In genomic region chr2:13558607-13559262, GRCm38 (mm10) we compare ENCODE assay signal across 8 mouse cellular contexts. TPM values are rescaled to one million over a fixed set of nuclear protein-coding genes. Genes with fewer than 3 reads are reported as not detected.
DNase-seq lines count a peak whose midpoint lies in the region; ATAC-seq and TF ChIP-seq lines count a peak whose summit lies in the region.

No protein-coding gene starts in this region.

- TF ChIP-seq CTCF in hindbrain, postnatal 0 days (IDR thresholded peaks at IDR 0.05; ENCODE audit: low read depth) = no peak
- no peak for TF ChIP-seq CTCF in G1E (IDR thresholded peaks at IDR 0.05; ENCODE audit: low read depth, low read length)

- no peaks in the 10 kb centered on the region for H3K4me1 ChIP-seq in hindbrain, postnatal 0 days (ENCODE audit: insufficient read depth, low read length)
- H3K4me1 ChIP-seq in hindbrain, embryonic 11.5 days (replicated peaks; ENCODE audit: control insufficient read depth, insufficient read depth, low read length) = no peaks in the 10 kb centered on the region
- no peaks in the 10 kb centered on the region for H3K4me1 ChIP-seq in G1E (ENCODE audit: insufficient read depth, low read depth, low read length)
- peaks cover 14% of the 10 kb centered on the region for H3K4me1 ChIP-seq in heart, embryonic 15.5 days (replicated peaks)

- WGBS in hindbrain, postnatal 0 days = 33% methylated on average over 5 of the region's 5 CpGs
- 59% methylated on average over 5 of the region's 5 CpGs for WGBS in hindbrain, embryonic 11.5 days
- 38% methylated on average over 5 of the region's 5 CpGs for WGBS in heart, embryonic 15.5 days

- H3K9ac ChIP-seq in hindbrain, postnatal 0 days (replicated peaks; ENCODE audit: low read length) = no peak overlapping the region
- no peak overlapping the region for H3K9ac ChIP-seq in hindbrain, embryonic 11.5 days (ENCODE audit: low read depth, low read length)
- H3K9ac ChIP-seq in heart, embryonic 15.5 days = no peak overlapping the region

- no peak overlapping the region for H3K27ac ChIP-seq in hindbrain, postnatal 0 days
- H3K27ac ChIP-seq in hindbrain, embryonic 11.5 days (ENCODE audit: low read depth, low read length) = no peak overlapping the region
- H3K27ac ChIP-seq in heart, embryonic 15.5 days = peak overlapping the region; percentile 36

- no peaks in the 10 kb centered on the region for H3K9me3 ChIP-seq in hindbrain, postnatal 0 days (ENCODE audit: low read length)
- H3K9me3 ChIP-seq in hindbrain, embryonic 11.5 days (ENCODE audit: control insufficient read depth, low read length) = no peaks in the 10 kb centered on the region
- no peaks in the 10 kb centered on the region for H3K9me3 ChIP-seq in G1E (replicated peaks)
- no peaks in the 10 kb centered on the region for H3K9me3 ChIP-seq in heart, embryonic 15.5 days (replicated peaks)

- H3K4me2 ChIP-seq in hindbrain, postnatal 0 days (ENCODE audit: low read depth, low read length) = no peak overlapping the region
- H3K4me2 ChIP-seq in hindbrain, embryonic 11.5 days (replicated peaks; ENCODE audit: low read depth, low read length) = no peak overlapping the region
- no peak overlapping the region for H3K4me2 ChIP-seq in heart, embryonic 15.5 days

- no peak overlapping the region for H3K4me3 ChIP-seq in hindbrain, postnatal 0 days (ENCODE audit: low read length)
- H3K4me3 ChIP-seq in hindbrain, embryonic 11.5 days (ENCODE audit: low read depth, low read length) = no peak overlapping the region
- H3K4me3 ChIP-seq in G1E (ENCODE audit: low read depth, low read length) = no peak overlapping the region
- no peak overlapping the region for H3K4me3 ChIP-seq in heart, embryonic 15.5 days

- H3K36me3 ChIP-seq in hindbrain, postnatal 0 days (ENCODE audit: insufficient read depth, low read length) = no peaks in the 10 kb centered on the region
- H3K36me3 ChIP-seq in hindbrain, embryonic 11.5 days (ENCODE audit: control insufficient read depth, insufficient read depth, low read length) = no peaks in the 10 kb centered on the region
- H3K36me3 ChIP-seq in G1E (replicated peaks) = no peaks in the 10 kb centered on the region
- H3K36me3 ChIP-seq in heart, embryonic 15.5 days = no peaks in the 10 kb centered on the region

- 0 out of 2 replicates have a peak, but pooled peaks have one; percentile 15 for ATAC-seq in hindbrain, postnatal 0 days
- ATAC-seq in hindbrain, embryonic 11.5 days (ENCODE audit: low FRiP score) = no peak
- peak; percentile 66 for ATAC-seq in G1E (ENCODE audit: extremely low read depth, insufficient number of reproducible peaks, low FRiP score, poor library complexity, severe bottlenecking)
- ATAC-seq in heart, embryonic 15.5 days (replicated peaks; ENCODE audit: insufficient number of reproducible peaks, insufficient read depth, low FRiP score, low read depth) = peak; percentile 62; the same call in 1 of the 2 replicates
- peak; percentile 90 for ATAC-seq in megakaryocyte, adult 5-6 weeks (ENCODE audit: poor library complexity, severe bottlenecking)

- H3K27me3 ChIP-seq in hindbrain, postnatal 0 days (ENCODE audit: insufficient read depth, low read length) = no peaks in the 10 kb centered on the region
- no peaks in the 10 kb centered on the region for H3K27me3 ChIP-seq in hindbrain, embryonic 11.5 days (ENCODE audit: control insufficient read depth, insufficient read depth, low read length)
- peaks cover 35% of the 10 kb centered on the region for H3K27me3 ChIP-seq in G1E (ENCODE audit: insufficient read depth, low read length)
- no peaks in the 10 kb centered on the region for H3K27me3 ChIP-seq in heart, embryonic 15.5 days

- peak; percentile 12 for DNase-seq in hindbrain, postnatal 0 days (ENCODE audit: low spot score)
- no peak for DNase-seq in hindbrain, embryonic 11.5 days (ENCODE audit: low spot score)
- no peak for DNase-seq in G1E (ENCODE audit: low spot score)
- no peak for DNase-seq in kidney, adult 18-20 months
- DNase-seq in embryo, embryonic 9.5 days (ENCODE audit: extremely low spot score) = no peak
- DNase-seq in left cerebral cortex, adult 8-10 months (ENCODE audit: low spot score in 2 of 2) = no peak

RNA-seq across cellular contexts. Expression of gene Trdmt1, which starts 14.3 kb away (rescaled TPM):
- 6.1 and 7.5 TPM in 2 replicates for total RNA-seq in hindbrain, postnatal 0 days (2014; rRNA removed)
- 6.2 and 6.8 TPM in 2 replicates for polyA plus RNA-seq in hindbrain, postnatal 0 days (2015; fragmentation: Nextera tagmentation; extraction: Ambion mirVana)
- polyA plus RNA-seq in hindbrain, embryonic 11.5 days (2014; fragmentation: Nextera tagmentation; extraction: Ambion mirVana) = 8.7 and 9.8 TPM in 2 replicates
- 20.2 and 22.4 TPM in 2 replicates for total RNA-seq in G1E (2014; fragmentation: Nextera tagmentation)
- total RNA-seq in G1E (2017) = 7.3 and 9.1 TPM in 2 replicates
- 0.44 and 0.56 TPM in 2 replicates for polyA plus RNA-seq in G1E (2012)
- 7.6 and 8.1 TPM in 2 replicates for polyA plus RNA-seq in heart, embryonic 15.5 days (2015; fragmentation: Nextera tagmentation; extraction: Ambion mirVana)
- 11.9 and 15.6 TPM in 2 replicates for total RNA-seq in megakaryocyte, adult 5-6 weeks (2015)
- total RNA-seq in megakaryocyte, adult 5-6 weeks (2017) = 16.5 and 21.9 TPM in 2 replicates
- total RNA-seq in left cerebral cortex, adult 8-10 months (2022) = 10 to 100 TPM in 1 of 4 experiments, 1 to 10 TPM in 3; 5.0 to 10.5 (median 6.2) TPM

RNA-seq across cellular contexts. Expression of gene Vim, which starts 15.0 kb away (rescaled TPM):
- 965 and 1,051 TPM in 2 replicates for total RNA-seq in hindbrain, postnatal 0 days (2014; rRNA removed)
- 417 and 451 TPM in 2 replicates for polyA plus RNA-seq in hindbrain, postnatal 0 days (2015; fragmentation: Nextera tagmentation; extraction: Ambion mirVana)
- polyA plus RNA-seq in hindbrain, embryonic 11.5 days (2014; fragmentation: Nextera tagmentation; extraction: Ambion mirVana) = 1,373 and 1,430 TPM in 2 replicates
- total RNA-seq in G1E (2014; fragmentation: Nextera tagmentation) = 222 and 227 TPM in 2 replicates
- total RNA-seq in G1E (2017) = 1,355 and 1,410 TPM in 2 replicates
- polyA plus RNA-seq in G1E (2012) = 451 and 565 TPM in 2 replicates
- 867 and 926 TPM in 2 replicates for polyA plus RNA-seq in heart, embryonic 15.5 days (2015; fragmentation: Nextera tagmentation; extraction: Ambion mirVana)
- total RNA-seq in megakaryocyte, adult 5-6 weeks (2015) = 3,013 and 3,476 TPM in 2 replicates
- 2,898 and 3,189 TPM in 2 replicates for total RNA-seq in megakaryocyte, adult 5-6 weeks (2017)
- 10 to 100 TPM; 49.1 to 94.5 (median 69.2) TPM for total RNA-seq in left cerebral cortex, adult 8-10 months (2022)
